Mouse (Mus musculus): ENCODE measurements around the gene Rcan2.

DNA sequence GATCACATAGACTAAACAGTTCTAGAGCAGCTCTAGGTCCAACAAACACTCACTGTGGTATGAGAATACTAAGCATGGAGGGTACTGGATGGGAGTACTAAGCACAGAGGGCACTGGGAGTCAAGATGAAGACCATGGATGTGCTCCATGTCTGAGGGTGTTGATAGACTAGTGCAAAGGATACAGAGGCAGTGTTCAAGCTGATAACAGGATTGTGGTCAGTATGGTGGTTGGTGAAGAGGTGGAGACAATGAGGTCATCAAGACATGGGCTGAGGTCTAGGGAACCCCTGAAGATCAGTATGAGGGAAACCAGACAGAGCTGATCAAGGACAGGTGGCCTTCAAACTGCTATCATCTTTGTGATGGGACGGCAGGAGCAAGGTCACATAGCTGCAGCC is 99.0 kb downstream of the Rcan2 start:
- no peak for TF ChIP-seq POLR2A (IDR thresholded peaks at IDR 0.05; ENCODE audit: insufficient read depth, low read length)
- no peak for TF ChIP-seq CTCF (IDR thresholded peaks at IDR 0.05; ENCODE audit: low read depth, low read length)
